Comparison of ENCODE assay signal across 22 mouse cellular contexts in the genomic region with DNA sequence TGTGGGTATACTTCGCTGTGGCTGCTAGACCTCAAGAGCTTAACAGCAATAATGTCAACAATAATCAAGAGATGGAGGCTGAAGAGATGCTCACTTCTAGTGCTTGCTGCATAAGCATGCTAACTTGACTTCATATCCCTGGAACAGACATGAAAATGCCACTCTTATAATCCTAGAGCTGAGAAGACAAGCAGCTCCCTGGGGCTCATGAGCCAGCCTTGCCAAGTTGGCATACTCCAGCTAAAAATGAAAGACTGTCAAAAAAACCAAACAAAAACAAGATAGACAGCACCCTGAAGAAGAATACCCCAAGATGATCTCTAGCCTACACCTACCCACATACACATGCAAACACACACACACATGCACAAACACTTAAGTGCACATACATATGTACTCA.
A peak's percentile ranks its signal among the peaks of the same experiment; 100 is the strongest.
DNase-seq lines count a peak whose midpoint lies in the region; ATAC-seq and TF ChIP-seq lines count a peak whose summit lies in the region.
"Had no signal": no experiment of that assay in that cellular context is flagged by ENCODE, and none has a peak within 500 bp of the region (broad histone marks: within the 10 kb centered on the region; RNA-seq: fewer than 3 reads in every experiment).

No protein-coding gene starts in this region.

- TF ChIP-seq EP300 in stomach, postnatal 0 days (optimal IDR thresholded peaks at IDR 0.05): no peak

- no peak overlapping the region for H3K27ac ChIP-seq in stomach, postnatal 0 days (replicated peaks)
- H3K27ac ChIP-seq: embryonic facial prominence, embryonic 10.5 days; embryonic facial prominence, embryonic 13.5 days; forebrain, embryonic 12.5 days; forebrain, embryonic 15.5 days; heart, adult 2 months; heart, embryonic 10.5 days; hindbrain, embryonic 13.5 days; intestine, embryonic 15.5 days had no signal

- H3K9ac ChIP-seq in stomach, postnatal 0 days (ENCODE audit: low read length): no peak overlapping the region
- H3K9ac ChIP-seq: embryonic facial prominence, embryonic 13.5 days; forebrain, embryonic 12.5 days; forebrain, embryonic 15.5 days; hindbrain, embryonic 13.5 days; intestine, embryonic 15.5 days had no signal

- H3K4me1 ChIP-seq in stomach, postnatal 0 days (replicated peaks; ENCODE audit: control insufficient read depth, insufficient read depth): no peaks in the 10 kb centered on the region
- H3K4me1 ChIP-seq: embryonic facial prominence, embryonic 10.5 days; embryonic facial prominence, embryonic 13.5 days; forebrain, embryonic 12.5 days; forebrain, embryonic 15.5 days; heart, embryonic 10.5 days; hindbrain, embryonic 13.5 days; intestine, embryonic 15.5 days had no signal

- 87% methylated on average over 1 of the region's 1 CpGs for WGBS in stomach, postnatal 0 days

- no peak for TF ChIP-seq CTCF in stomach, postnatal 0 days (IDR thresholded peaks at IDR 0.05; ENCODE audit: low read depth)

- ATAC-seq in cerebellum, adult (ENCODE audit: insufficient number of reproducible peaks, low FRiP score, low TSS enrichment): no peak
- ATAC-seq in stomach, postnatal 0 days (ENCODE audit: low FRiP score, low TSS enrichment): no peak
- ATAC-seq: activated CD4-positive, CD25-positive, alpha-beta regulatory T cell, adult 4 months; forebrain, embryonic 15.5 days; hindbrain, embryonic 16.5 days; intestine, embryonic 15.5 days had no signal

- H3K36me3 ChIP-seq in stomach, postnatal 0 days (ENCODE audit: control insufficient read depth, insufficient read depth, low read length): no peaks in the 10 kb centered on the region
- H3K36me3 ChIP-seq: embryonic facial prominence, embryonic 10.5 days; embryonic facial prominence, embryonic 13.5 days; forebrain, embryonic 12.5 days; forebrain, embryonic 15.5 days; heart, embryonic 10.5 days; hindbrain, embryonic 13.5 days; intestine, embryonic 15.5 days had no signal

- no peak overlapping the region for H3K4me3 ChIP-seq in stomach, postnatal 0 days (ENCODE audit: low read depth, low read length)
- H3K4me3 ChIP-seq: embryonic facial prominence, embryonic 10.5 days; embryonic facial prominence, embryonic 13.5 days; erythroblast, embryonic 14.5 days; forebrain, embryonic 12.5 days; forebrain, embryonic 15.5 days; heart, adult 2 months; heart, embryonic 10.5 days; hindbrain, embryonic 13.5 days; intestine, embryonic 15.5 days had no signal

- no peaks in the 10 kb centered on the region for H3K27me3 ChIP-seq in stomach, postnatal 0 days (ENCODE audit: control insufficient read depth, insufficient read depth, low read length)
- H3K27me3 ChIP-seq: embryonic facial prominence, embryonic 13.5 days; forebrain, embryonic 12.5 days; forebrain, embryonic 15.5 days; hindbrain, embryonic 13.5 days; intestine, embryonic 15.5 days had no signal

- DNase-seq in cerebellum, adult 11-12 months: peak; percentile 55
- peak; percentile 61 for DNase-seq in cerebellum, adult 9-10 months
- DNase-seq in cerebellum, adult 11 months: no peak
- peak; percentile 72 for DNase-seq in brain, adult 2 months (ENCODE audit: low read depth, low spot score)
- peak; percentile 45 to 58 for DNase-seq in cerebellum, postnatal 25 days
- DNase-seq in stomach, postnatal 0 days (ENCODE audit: low spot score): no peak
- DNase-seq: adrenal gland, postnatal 25 days; embryo, embryonic 11 days; gastrocnemius, postnatal 25 days; heart, adult 2 months; kidney, adult 11 months had no signal

- no peak overlapping the region for H3K4me2 ChIP-seq in stomach, postnatal 0 days (replicated peaks; ENCODE audit: low read depth)
- H3K4me2 ChIP-seq: embryonic facial prominence, embryonic 13.5 days; forebrain, embryonic 12.5 days; forebrain, embryonic 15.5 days; hindbrain, embryonic 13.5 days; intestine, embryonic 15.5 days had no signal

- no peaks in the 10 kb centered on the region for H3K9me3 ChIP-seq in stomach, postnatal 0 days (ENCODE audit: control insufficient read depth, low read length)
- H3K9me3 ChIP-seq: embryonic facial prominence, embryonic 10.5 days; embryonic facial prominence, embryonic 13.5 days; forebrain, embryonic 12.5 days; forebrain, embryonic 15.5 days; heart, embryonic 10.5 days; hindbrain, embryonic 13.5 days; intestine, embryonic 15.5 days had no signal

Comparison
In these comparisons a context has a peak if more than half of its experiments do, and no peak if none do; other contexts are left out.
1. DNase-seq: peak in cerebellum, adult 11-12 months (single experiment), cerebellum, adult 9-10 months (single experiment), brain, adult 2 months (single experiment) and cerebellum, postnatal 25 days (2 of 2); none in cerebellum, adult 11 months (single experiment) and stomach, postnatal 0 days (single experiment).